In the genomic region with DNA sequence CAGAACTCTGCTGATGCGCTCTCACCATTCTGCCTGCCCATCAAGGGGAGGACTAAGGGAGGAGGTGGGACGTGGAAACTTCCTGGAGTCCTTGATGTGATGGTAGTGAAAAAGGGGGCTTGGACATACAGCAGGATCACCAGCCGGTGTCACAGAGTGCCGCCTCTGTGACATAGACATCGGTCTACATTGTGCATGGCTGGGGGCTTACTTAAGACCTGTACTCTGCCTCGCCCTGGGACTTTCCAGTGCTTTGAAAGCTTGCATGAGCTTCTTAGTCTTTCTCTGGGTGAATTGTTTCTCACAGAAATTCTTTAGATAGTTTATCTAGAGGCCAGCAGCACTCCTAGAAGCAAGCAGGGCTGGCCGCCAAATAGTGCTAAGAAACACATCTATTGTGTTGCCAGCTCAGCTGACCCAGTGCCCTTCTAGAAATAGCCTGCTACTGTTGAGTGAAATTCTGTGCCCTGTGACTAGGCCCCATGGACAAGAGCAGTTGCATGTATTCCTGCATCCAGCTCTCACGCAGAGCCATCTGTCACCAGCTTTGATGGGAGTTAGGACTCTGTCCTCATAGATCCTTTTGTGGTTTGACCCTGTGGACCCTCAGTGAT, we compare ENCODE assay signal across 10 mouse cellular contexts. TPM values are rescaled to one million over a fixed set of nuclear protein-coding genes. Genes with fewer than 3 reads are reported as not detected.
DNase-seq lines count a peak whose midpoint lies in the region; ATAC-seq and TF ChIP-seq lines count a peak whose summit lies in the region.
"Had no signal": no experiment of that assay in that cellular context is flagged by ENCODE, and none has a peak within 500 bp of the region (broad histone marks: within the 10 kb centered on the region; RNA-seq: fewer than 3 reads in every experiment).

No protein-coding gene starts in this region.

- TF ChIP-seq CTCF in heart, postnatal 0 days (IDR thresholded peaks at IDR 0.05; ENCODE audit: low read depth), result no peak
- TF ChIP-seq CTCF in lung, embryonic 14.5 days (IDR thresholded peaks at IDR 0.05; ENCODE audit: low read depth), result no peak

- 85% methylated on average over 8 of the region's 8 CpGs for WGBS in hindbrain, embryonic 12.5 days
- 84% methylated on average over 8 of the region's 8 CpGs for WGBS in hindbrain, embryonic 10.5 days
- WGBS in heart, postnatal 0 days, result 20% methylated on average over 8 of the region's 8 CpGs
- WGBS in lung, embryonic 14.5 days, result 58% methylated on average over 8 of the region's 8 CpGs

- 0 out of 2 replicates have a peak overlapping the region, but pooled peaks have one; percentile 14 for H3K27ac ChIP-seq in hindbrain, embryonic 12.5 days
- no peak overlapping the region for H3K27ac ChIP-seq in hindbrain, embryonic 10.5 days
- peak overlapping the region; percentile 92 for H3K27ac ChIP-seq in heart, postnatal 0 days (ENCODE audit: low read depth)
- H3K27ac ChIP-seq in lung, embryonic 14.5 days (ENCODE audit: low read depth), result peak overlapping the region; percentile 68; the same call in 1 of the 2 replicates
- H3K27ac ChIP-seq: embryonic facial prominence, embryonic 12.5 days; liver, embryonic 15.5 days had no signal

- no peak overlapping the region for H3K4me2 ChIP-seq in hindbrain, embryonic 12.5 days (replicated peaks)
- no peak overlapping the region for H3K4me2 ChIP-seq in heart, postnatal 0 days (ENCODE audit: low read depth, low read length)
- H3K4me2 ChIP-seq in lung, embryonic 14.5 days, result no peak overlapping the region
- H3K4me2 ChIP-seq: embryonic facial prominence, embryonic 12.5 days; liver, embryonic 15.5 days had no signal

- DNase-seq in hindbrain, embryonic 10.5 days (ENCODE audit: low spot score), result no peak
- DNase-seq in adrenal gland, postnatal 14 days, result peak; percentile 78
- DNase-seq in heart, postnatal 0 days (ENCODE audit: low spot score), result peak; percentile 93
- peak; percentile 86 for DNase-seq in lung, embryonic 14.5 days
- DNase-seq in thymus, postnatal 14 days, result no peak
- no peak for DNase-seq in layer of hippocampus, postnatal 25 days (ENCODE audit: extremely low spot score in 1 of 2, low spot score in 1 of 2)

- TF ChIP-seq EP300 in heart, postnatal 0 days (IDR thresholded peaks at IDR 0.05; ENCODE audit: low read depth), result peak; percentile 86

- peaks cover 40% of the 10 kb centered on the region for H3K36me3 ChIP-seq in hindbrain, embryonic 12.5 days
- H3K36me3 ChIP-seq in hindbrain, embryonic 10.5 days, result peaks cover 67% of the 10 kb centered on the region
- H3K36me3 ChIP-seq in heart, postnatal 0 days (replicated peaks; ENCODE audit: control insufficient read depth, insufficient read depth, low read length), result peaks cover 22% of the 10 kb centered on the region
- peaks cover 2% of the 10 kb centered on the region; the same call in 1 of the 2 replicates for H3K36me3 ChIP-seq in lung, embryonic 14.5 days (ENCODE audit: insufficient read depth)
- H3K36me3 ChIP-seq: liver, embryonic 15.5 days had no signal

- 0 out of 2 replicates have a peak, but pooled peaks cover 4% of the 10 kb centered on the region for H3K4me1 ChIP-seq in hindbrain, embryonic 12.5 days
- peaks cover 8% of the 10 kb centered on the region; the same call in 1 of the 2 replicates for H3K4me1 ChIP-seq in hindbrain, embryonic 10.5 days (replicated peaks)
- H3K4me1 ChIP-seq in heart, postnatal 0 days (ENCODE audit: control insufficient read depth, insufficient read depth), result peaks cover 30% of the 10 kb centered on the region
- peaks cover 8% of the 10 kb centered on the region; the same call in 1 of the 2 replicates for H3K4me1 ChIP-seq in lung, embryonic 14.5 days (ENCODE audit: insufficient read depth)
- H3K4me1 ChIP-seq: embryonic facial prominence, embryonic 12.5 days; liver, embryonic 15.5 days had no signal

- H3K4me3 ChIP-seq in hindbrain, embryonic 12.5 days, result no peak overlapping the region
- H3K4me3 ChIP-seq in hindbrain, embryonic 10.5 days, result no peak overlapping the region
- no peak overlapping the region for H3K4me3 ChIP-seq in heart, postnatal 0 days (ENCODE audit: low read depth, low read length)
- no peak overlapping the region for H3K4me3 ChIP-seq in lung, embryonic 14.5 days (ENCODE audit: low read depth, low read length)
- H3K4me3 ChIP-seq: embryonic facial prominence, embryonic 12.5 days; liver, embryonic 15.5 days had no signal

- ATAC-seq in hindbrain, embryonic 12.5 days (ENCODE audit: low FRiP score), result no peak
- peak; percentile 89 for ATAC-seq in heart, postnatal 0 days (ENCODE audit: insufficient read depth, low read depth)
- ATAC-seq in lung, embryonic 14.5 days (ENCODE audit: insufficient read depth), result peak; percentile 54; the same call in 1 of the 2 replicates
- no peak for ATAC-seq in erythroblast, adult 5-6 weeks (replicated peaks; ENCODE audit: low FRiP score, poor library complexity, severe bottlenecking)

- H3K27me3 ChIP-seq in hindbrain, embryonic 12.5 days, result no peaks in the 10 kb centered on the region
- no peaks in the 10 kb centered on the region for H3K27me3 ChIP-seq in hindbrain, embryonic 10.5 days (ENCODE audit: insufficient read depth, poor library complexity, severe bottlenecking)
- H3K27me3 ChIP-seq in heart, postnatal 0 days (ENCODE audit: control insufficient read depth, insufficient read depth, low read length), result no peaks in the 10 kb centered on the region
- H3K27me3 ChIP-seq in lung, embryonic 14.5 days (ENCODE audit: insufficient read depth, low read length), result no peaks in the 10 kb centered on the region
- H3K27me3 ChIP-seq: embryonic facial prominence, embryonic 12.5 days; liver, embryonic 15.5 days had no signal

- H3K9ac ChIP-seq in hindbrain, embryonic 12.5 days, result no peak overlapping the region
- H3K9ac ChIP-seq in heart, postnatal 0 days (replicated peaks; ENCODE audit: low read depth, low read length), result no peak overlapping the region
- no peak overlapping the region for H3K9ac ChIP-seq in lung, embryonic 14.5 days
- H3K9ac ChIP-seq: embryonic facial prominence, embryonic 12.5 days; liver, embryonic 15.5 days had no signal

- H3K9me3 ChIP-seq in hindbrain, embryonic 12.5 days (replicated peaks), result no peaks in the 10 kb centered on the region
- no peaks in the 10 kb centered on the region for H3K9me3 ChIP-seq in hindbrain, embryonic 10.5 days
- no peaks in the 10 kb centered on the region for H3K9me3 ChIP-seq in heart, postnatal 0 days (replicated peaks; ENCODE audit: control insufficient read depth, low read length)
- H3K9me3 ChIP-seq in lung, embryonic 14.5 days (ENCODE audit: low read depth, low read length), result no peaks in the 10 kb centered on the region
- H3K9me3 ChIP-seq: embryonic facial prominence, embryonic 12.5 days; liver, embryonic 15.5 days had no signal

RNA-seq across cellular contexts. Expression of gene Tcp10a, which starts 40.0 kb away (rescaled TPM):
- not detected in 2 replicates for polyA plus RNA-seq in hindbrain, embryonic 12.5 days (2016; fragmentation: Nextera tagmentation; extraction: Ambion mirVana)
- polyA plus RNA-seq in hindbrain, embryonic 10.5 days (2016; fragmentation: Nextera tagmentation; extraction: Ambion mirVana), result 0.09 TPM in 1 of 2 replicates, not detected in the other
- not detected in 2 replicates for total RNA-seq in adrenal gland, postnatal 14 days (2021)
- not detected in 2 replicates for total RNA-seq in heart, postnatal 0 days (2014; rRNA removed; ENCODE audit: low replicate concordance)
- 0.07 TPM in 1 of 2 replicates, not detected in the other for polyA plus RNA-seq in heart, postnatal 0 days (2015; fragmentation: Nextera tagmentation; extraction: Ambion mirVana)
- not detected in 2 replicates for polyA plus RNA-seq in lung, embryonic 14.5 days (2014; fragmentation: Nextera tagmentation; extraction: Ambion mirVana)
- not detected in 2 replicates for total RNA-seq in erythroblast, adult 5-6 weeks (2015; ENCODE audit: low replicate concordance)
- total RNA-seq in erythroblast, adult 5-6 weeks (2017; ENCODE audit: low replicate concordance), result not detected in 2 replicates
- total RNA-seq in layer of hippocampus, postnatal 25 days (2021), result under 1 TPM in 1 of 2 experiments, not detected in 1; 0.26 TPM
- polyA plus RNA-seq: embryonic facial prominence, embryonic 12.5 days; liver, embryonic 15.5 days had no signal

Comparison
In these comparisons a context has a peak if more than half of its experiments do, and no peak if none do; other contexts are left out.
1. ATAC-seq: peak in heart, postnatal 0 days (single experiment) and lung, embryonic 14.5 days (single experiment); none in hindbrain, embryonic 12.5 days (single experiment) and erythroblast, adult 5-6 weeks (single experiment).
2. DNase-seq: peak in adrenal gland, postnatal 14 days (single experiment), heart, postnatal 0 days (single experiment) and lung, embryonic 14.5 days (single experiment); none in hindbrain, embryonic 10.5 days (single experiment), thymus, postnatal 14 days (single experiment) and layer of hippocampus, postnatal 25 days (0 of 2).